Mouse (Mus musculus) A20 (cell line): Measurements from ENCODE around the gene Paqr8.

Experiments used
- DNase-seq: peaks from one replicate; pipeline ENCODE4 v3.0.0-alpha.2; 2011; ENCODE audit warnings: low read depth, low spot score

Gene Paqr8

DNA sequence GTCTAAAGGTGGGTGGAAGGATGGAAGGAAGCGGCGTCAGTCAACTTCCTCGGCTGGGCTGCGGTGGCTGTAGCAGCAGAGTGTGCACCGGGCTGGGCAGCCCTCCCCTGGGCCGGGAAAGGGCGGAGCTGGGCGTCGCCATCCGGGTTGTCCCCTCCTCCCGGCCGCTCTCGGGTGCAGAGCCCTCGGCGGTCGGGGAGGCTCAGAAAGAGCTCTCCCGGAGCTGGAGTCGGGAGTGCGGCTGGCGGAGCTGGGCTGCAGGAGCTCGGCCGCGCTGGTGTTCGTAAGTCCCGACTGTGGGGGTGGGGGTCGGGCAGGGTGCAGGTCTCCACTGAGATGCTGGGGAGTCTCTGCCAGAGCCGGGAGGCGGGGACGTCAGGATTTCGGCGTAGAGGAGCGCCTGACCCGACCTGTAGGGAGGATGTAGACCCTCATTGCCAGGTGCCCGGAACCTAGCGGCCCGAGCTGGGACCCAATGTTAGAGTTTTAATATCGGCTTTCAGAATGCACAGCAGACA, at the start of gene Paqr8:
TSS of gene Paqr8 (plus strand) at position 203 of the 518 bp plus-strand sequence.
- DNase-seq: no peak

DNA sequence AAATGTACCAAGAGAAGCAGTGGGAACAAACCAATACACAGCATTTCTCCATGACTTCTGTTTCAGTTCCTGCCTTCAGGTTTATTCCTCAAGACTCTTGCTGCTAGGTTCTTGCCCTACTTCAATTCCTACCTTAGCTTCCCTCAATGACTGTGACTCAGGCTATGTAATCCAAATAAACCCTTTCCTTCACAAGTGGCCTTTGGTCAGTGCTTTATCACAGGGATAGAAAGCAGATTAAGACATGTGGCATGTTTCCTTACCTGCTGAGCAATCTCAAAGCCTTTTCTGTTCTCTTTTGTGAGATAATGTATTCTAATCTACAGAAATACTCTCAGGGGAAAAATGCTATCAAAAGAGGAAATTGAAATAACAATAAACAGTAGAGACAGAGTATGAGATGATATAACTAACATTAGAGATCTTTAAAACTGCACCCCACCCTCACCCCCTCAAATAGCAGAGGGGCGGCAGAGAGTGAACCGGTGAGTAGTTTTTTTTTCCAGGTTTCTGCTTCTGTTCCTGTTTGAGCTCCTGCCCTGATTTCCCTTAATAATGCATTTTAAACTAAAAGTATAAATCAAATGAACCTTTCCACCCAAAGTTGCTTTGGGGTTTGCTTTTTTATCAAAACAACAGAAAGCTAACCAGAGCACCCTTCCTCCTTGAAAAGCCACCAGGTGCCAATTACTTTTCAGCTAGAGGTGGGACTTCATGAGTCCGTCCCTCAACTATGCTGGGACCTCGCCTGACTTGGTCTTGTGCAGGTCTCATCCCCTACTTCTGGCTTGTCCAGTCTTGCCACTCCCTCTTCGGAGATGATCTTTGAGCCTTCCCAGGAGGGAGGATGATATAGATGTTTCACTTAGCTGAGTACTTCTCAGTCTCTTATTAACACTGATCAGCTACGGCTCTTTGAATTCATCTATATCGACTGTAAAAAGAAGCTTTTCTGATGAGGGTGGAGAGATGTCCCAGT, 33.2 kb upstream of the Paqr8 start:
- no peak for DNase-seq

DNA sequence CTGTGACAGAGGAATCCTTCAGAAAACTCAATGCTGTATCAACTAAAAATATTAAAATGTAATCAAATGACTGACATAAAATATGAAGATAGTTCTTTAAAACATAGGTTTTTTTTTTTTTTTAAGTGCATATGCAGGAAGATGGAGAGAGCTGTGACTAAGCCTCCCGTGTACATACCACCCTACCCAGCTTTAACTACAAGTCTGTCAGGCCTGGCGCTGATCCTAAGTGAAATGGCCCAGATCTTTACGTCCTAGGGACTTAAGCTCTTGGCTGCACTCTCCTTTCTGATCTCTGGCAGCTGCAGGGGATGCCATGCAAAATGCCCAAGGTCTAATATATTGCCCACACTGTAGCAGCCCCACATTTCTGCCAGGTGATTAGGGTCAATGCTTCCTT, 29.6 kb upstream of the Paqr8 start:
- DNase-seq: no peak

DNA sequence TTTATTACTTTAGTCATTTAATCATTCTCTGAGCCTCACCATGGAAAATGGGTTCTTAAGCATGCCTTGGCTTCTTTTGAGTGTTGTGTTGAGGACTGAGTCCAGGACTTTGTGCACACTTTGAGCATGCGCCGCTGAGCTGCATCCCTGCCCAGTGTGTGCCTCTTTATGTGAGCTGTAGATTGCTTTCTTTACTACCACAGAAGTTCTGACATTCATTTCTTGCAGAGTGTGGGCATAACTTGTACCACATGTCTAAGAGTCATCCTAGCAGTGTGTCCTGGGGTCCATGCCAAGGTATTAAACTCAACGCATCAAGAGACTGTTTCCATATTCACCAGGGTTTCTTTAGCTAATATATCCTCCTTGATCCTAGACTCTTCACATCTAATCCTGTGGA, 28.5 kb upstream of the Paqr8 start:
- no peak for DNase-seq

DNA sequence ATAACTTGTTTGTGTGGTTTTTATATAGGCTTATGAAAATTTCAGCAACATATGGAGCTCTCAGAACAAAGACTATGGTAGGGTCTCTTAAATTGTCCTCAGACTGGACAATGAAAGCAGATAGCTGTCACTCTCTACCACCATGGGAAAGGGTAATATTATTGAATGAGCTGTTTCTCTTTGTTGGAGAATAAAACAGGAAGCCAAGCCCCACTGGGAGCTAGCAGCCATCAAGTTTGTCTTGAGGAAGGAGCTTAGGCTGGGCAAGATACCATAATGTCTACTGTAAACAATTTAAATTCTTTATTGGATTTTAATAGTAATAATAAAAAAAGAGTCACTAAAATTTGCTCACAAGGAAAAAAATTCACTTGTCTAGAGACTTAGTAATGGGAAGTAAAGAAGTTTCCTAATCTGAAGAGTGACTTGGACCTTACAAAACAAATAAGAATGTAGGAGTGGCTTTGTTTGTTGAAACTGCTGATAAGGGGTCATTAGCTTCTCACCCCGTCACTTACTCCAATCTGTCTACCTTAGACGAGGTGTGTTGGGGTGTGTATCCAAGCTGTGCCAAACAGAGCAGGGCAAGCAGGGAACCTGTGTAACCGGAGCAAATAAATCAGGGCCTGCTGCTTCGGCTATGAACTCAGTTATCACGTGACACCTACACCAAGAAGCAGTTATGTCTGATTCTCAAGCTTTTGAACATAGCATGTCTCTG, 26.8 kb upstream of the Paqr8 start:
- no peak for DNase-seq

DNA sequence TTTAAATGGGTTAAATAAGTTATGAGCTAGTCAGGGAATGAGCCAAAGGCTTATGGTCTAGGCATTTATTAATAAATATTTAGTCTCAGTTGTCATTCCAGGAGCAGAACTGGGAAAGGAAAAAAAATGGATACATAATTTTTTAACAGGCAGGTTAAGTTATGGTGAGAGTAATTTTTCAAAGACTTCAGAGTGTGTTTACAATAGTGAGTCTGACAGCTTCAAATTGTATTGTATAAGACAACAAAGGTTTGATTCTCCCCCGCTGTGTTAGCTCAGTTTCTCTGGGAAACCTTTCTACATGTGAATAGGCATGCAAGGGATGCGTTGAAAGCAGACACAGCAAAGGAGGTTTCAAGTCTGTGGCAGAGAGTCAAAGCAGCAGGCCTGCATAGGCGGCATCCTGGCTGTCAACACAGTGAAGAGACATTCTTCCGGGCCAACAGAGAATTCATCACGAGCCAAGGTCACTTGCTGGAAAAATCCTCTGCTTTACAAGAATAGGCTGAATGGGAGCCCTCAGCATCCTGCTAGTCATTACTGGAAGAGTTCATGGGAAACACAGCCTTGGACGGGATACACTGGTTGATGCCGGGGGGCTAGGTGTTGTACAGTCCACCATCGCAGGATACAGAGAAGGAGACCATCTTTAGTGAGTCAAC, 23.0 kb upstream of the Paqr8 start:
- no peak for DNase-seq

DNA sequence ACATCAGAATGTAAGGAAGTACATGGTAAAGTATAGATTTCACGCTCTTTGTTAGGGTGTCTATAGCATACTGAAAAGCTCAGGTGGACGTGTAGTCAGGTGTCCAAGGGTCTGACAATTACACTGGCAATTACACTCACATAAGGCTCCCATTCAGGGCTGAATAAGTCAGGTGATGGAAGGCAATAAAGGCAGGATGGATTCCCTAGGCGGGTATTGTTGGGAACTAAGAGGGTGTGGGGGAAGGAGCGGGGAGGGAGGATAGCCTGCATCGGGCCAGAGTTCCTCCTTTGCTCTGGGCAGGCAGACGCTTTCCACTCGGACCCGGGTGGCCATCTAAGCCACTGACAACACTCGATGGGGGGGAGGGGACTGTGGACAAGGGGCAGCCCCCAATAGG, 22.4 kb upstream of the Paqr8 start:
- no peak for DNase-seq

DNA sequence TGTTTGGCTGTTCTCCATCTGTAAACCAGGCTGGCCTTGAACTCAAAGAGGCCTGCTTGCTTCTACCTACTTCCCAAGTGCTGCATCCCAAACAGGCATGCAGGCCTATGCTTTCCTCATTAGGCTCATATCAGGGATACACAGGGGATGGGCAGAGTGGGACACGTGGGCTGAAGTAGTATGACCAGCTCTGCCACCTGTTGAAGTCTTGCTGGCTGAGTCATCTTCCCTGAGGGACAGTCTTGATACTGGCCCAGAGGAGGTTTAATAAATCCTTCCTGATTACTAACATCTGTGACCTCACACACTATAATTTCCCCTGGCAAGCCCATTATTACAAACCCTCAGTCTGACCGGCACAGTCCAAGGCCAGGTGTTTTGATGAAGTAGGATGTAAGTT, 19.5 kb upstream of the Paqr8 start:
- no peak for DNase-seq

DNA sequence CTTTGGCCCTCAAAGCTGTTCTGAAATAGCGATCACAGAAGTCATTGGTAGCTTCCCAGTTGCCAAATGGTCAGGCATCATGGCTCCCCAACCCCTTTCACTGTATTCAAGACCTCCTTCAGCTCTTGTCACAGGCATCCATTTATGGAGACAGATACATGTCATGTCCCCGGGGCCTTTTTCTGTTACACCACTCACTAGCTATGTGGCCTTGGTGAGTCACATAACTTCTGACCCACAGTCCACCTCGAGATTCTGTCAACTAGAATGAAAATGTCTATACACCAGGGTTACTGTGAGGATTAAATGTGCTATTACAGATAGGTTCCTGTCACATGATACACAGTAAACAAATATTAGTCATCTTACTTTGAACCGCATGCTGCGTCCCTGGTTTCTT, 17.9 kb upstream of the Paqr8 start:
- no peak for DNase-seq

DNA sequence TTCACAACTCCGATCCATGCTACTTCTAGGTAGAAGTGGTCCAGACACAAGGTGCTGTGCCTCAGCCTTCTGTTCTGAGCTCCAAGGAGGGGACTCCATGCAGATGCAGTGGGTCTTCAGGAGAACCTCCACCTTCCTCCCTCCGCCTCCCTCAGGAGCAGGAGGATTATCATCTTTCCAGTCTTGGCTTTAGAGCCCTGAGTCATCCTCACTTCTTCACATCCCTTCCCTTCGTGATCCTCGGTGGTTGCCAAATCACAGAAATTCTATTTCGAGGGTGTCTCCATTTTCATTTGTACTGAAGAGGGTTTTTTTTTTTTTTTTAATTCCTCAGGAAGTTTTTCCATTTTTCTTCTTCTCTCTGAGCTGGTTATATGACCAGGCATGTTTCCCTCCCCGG, 16.3 kb upstream of the Paqr8 start:
- no peak for DNase-seq

DNA sequence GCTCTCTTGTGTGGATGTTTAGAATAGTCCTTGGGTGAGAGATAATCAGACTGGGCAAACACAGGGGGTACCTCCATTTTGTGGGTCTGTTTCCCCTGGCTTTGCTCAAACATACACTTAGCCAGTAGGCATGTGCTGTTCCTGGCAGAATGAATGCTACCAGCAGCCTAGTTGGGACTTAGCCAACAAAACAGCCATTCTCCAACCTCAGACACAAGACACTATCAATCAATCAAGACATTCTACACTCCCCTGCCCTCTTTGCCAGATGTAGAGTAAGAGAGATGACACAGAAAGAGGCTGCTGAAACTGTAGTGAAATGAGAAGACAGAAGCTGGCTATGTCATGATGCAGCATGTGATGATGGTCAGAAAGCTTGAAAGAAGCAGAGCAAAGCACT, 13.1 kb upstream of the Paqr8 start:
- DNase-seq: no peak

DNA sequence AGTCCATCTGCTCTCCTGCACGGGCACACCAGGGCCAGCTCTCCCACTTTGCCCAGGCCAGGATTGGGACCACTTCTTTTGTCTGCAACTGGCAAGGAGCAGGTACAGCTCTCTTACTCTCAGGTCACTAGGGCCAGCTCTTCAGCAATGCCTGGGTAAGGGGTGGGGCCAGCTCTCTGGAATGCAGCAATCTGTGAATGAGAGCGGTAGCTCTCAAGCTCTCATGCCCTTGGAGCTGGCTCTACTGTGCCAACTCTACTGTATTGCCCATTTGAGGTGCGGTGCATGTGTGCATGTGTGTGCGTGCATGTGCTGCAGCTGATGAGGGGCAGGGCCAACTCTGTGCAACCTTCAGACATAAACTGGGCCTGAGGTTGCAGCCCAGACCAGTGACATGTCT, 11.0 kb upstream of the Paqr8 start:
- DNase-seq: no peak

DNA sequence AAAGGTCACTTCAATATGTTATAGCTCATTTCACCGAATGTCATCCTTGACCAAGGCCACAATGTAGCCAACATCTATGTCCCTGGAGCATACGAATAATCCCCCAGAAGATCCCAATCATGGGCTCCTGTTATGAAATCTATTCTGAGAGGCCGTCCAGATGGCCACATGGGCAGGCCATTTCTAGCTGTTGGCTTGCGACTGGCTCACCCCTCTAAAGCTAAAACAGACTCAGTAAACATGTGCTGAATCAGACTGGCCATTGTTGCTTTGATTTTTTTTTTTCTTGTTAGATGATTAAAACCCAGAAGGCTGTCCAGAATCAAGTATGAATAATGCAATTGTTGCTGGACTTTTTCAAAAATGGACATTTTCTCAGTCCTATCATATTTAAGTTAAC, 7.3 kb upstream of the Paqr8 start:
- DNase-seq: no peak

DNA sequence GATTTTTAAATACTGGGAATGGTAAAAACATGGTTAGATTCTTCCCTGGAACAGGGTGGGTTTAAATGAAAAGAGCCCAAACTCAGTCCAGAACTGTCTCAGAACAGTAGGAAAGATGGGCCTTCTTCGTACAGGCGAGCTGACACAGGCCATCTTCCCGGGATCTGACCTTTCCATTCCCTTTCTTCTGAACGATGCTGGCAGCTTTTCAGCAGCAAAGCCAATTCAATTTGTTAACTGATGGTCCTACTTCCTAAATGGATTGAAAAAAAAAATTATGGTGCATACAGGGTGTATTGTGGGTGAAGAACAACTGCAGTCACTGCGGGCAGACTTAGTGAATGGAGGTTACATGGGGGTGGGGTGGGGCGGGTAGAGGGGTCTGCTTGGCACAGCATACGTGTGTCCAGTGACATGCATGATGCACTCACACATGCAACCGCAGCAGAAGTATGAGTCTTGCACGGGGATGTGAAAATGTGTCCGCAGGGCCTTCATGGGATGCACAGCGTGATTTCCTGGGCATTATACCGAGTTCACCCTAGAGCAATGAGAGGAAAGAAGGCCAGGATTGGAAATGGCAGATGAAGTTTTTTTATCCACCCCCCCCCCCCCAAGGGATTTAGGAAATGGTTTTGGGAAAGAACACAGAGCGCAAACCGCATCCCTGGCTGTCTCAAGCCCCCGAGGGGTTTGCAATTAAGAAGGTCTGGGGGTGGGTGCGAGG, 566 bp upstream of the Paqr8 start:
- no peak for DNase-seq

DNA sequence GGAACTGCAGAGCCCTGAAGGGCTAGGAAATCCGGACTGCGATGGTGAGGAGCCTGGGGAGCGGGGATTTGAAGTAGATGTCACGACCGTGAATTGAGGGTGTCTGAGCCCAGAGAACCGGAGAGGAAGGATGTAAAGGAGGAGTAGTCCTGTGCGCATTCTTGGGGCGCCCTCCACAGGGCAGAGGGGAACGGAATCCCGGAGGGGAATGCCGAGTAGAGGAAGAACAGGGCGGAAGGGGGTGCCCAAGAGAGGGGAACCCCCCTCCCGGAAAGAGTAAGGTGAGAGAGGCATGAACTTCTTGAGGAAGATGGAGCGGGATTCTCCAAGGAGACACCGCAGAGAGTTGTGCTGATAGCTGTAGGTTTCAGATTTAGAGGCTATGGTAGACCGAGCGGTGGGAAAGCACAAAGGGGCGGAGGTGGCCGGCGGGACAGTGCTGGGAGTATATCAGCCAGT, 564 bp downstream of the Paqr8 start:
- no peak for DNase-seq

DNA sequence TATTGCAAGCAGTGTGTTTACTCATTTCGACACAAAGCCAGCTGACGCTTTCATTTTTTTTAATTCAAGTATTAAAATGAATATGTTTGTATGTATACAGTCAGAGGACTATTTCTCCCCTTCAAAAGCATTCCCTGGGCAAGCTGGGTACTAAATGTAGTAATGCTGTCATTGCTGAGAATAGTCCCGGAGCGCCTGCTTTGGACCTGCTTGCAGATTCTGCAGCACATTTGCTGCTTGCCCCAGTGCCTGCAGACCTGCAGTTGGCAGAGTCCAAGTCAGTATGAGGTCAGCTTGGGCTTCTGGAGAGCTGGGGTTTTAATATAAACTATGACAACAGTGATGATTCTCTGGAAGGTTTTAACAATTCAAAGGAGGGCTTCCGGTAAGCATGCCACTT, 2.7 kb downstream of the Paqr8 start:
- DNase-seq: no peak

DNA sequence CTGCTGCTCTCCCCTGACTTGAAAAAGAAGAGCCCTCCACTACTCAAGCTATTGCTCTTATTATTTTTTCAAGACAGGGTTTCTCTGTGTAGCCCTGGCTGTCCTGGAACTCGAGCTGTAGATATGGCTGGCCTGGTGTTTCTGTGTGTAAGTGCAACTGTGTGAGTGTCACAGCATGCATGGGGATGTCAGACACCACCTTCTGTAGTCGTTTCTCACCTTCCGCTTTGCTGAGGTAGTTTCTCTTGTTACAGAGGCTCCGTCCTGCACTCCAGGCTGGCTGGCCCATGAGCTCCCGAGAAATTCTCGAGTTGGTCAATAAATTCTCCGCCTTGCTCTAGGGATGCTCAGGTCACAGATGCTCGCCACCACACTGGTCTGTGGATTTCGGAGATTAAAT, 8.0 kb downstream of the Paqr8 start:
- no peak for DNase-seq

DNA sequence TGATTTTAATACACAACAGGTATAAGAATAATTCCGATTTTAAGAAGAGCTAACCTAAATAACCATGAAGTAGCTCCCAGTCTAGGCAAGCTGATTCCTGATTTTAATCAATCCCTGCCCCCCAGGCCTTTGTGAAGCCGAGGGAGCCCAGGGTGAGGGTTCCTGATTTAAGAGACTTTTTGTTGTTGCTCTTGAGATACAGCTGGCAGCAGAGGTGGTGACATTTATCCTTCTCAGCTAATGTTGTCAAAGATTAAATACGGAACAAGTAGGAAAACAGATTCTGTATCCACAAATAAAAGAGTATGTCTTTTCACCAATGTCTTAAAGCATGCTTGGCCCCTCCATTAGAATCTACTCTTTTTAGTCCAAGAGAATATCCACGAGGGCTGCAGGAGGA, 9.9 kb downstream of the Paqr8 start:
- no peak for DNase-seq

DNA sequence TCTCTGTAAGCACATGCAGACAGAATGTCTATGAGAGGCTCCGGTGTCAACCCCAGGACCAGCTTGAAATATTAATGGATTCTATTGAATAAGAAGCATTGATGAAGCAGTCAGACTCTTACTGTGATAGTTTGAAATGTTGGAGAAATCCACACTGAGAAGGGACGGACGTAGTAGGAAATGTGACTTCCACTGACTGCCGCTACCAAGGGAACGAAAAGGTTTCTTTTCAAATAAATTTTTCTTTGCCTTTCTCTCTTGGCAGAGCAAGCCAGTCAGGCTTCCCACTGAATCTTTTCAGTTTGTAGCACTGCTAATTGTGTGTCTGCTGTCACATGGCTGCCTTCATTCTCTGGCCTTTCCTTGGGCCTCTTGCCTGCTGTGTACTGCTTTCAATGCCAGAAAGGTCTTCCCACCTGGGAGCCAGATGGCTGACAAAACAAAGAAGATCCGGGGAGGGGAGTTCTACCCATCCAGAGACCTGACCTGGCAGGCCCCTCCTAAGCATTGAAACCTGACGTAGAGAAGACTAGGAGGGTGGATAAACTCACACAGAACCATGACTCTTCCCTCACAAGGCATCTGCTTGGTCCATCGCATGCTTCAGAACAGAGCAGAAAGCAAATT, 15.2 kb downstream of the Paqr8 start:
- no peak for DNase-seq

DNA sequence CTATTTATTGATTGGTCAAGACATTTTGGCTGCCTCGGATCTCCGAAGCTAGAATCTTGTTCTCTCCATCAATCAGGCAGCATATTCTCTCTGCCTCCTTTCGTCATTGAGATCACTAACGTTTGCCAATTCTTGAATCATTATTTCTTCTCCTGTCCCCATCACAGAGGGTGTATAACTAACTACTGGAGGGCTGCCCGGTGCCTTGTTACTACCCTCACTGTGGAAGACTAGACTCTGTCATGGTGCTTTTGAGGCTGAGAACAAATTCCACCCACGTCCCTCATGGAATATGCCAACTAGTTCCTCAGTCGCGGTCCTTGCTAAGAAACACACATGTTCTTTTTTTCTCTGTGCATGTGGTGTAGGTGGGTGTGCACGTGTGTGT, 15.7 kb downstream of the Paqr8 start:
- no peak for DNase-seq

DNA sequence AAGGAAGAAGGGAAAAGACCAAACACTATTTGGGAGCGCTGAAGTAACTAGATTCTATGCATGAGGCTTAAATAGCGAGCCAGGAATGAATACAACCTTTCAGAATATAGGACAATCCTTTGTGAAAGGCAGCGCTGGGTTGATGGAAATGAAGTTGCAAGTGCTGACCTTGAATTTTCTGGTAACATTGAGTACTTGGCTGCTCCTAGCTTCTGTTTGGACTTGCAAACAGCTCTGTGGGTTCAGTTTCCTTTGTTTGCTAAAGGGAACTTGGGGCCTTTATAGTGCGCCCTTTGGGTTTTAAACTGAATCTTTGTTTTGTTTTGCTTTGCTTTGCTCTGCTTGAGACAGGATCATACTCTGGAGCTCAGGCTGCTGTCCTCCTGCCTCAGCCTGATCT, 18.1 kb downstream of the Paqr8 start:
- DNase-seq: no peak
